Mouse (Mus musculus) heart, embryonic 15.5 days (tissue): ENCODE results near the gene Il11ra1. TPM values are rescaled to one million over a fixed set of nuclear protein-coding genes. Genes with fewer than 3 reads are reported as not detected.
"Not testable (repeated sequence)": the region's sequence is repeated elsewhere in the genome, so short reads cannot be mapped to it uniquely, and the experiment has no call there.

ENCODE experiments used
- ATAC-seq: fragments of 200-750 bp; cut with Nextera tagmentation; replicated peaks from 2 replicates; pipeline ENCODE4 v1.8.0; 2017; ENCODE audit warnings: low read depth, moderate TSS enrichment; ENCODE audit not compliant: insufficient number of reproducible peaks, insufficient read depth, low FRiP score
- H3K27ac ChIP-seq: fragments of 300-500 bp; sonication (generic); 2 replicates; pipeline ENCODE4 v1.5.1; 2015; ENCODE audit warnings: mild to moderate bottlenecking, inconsistent platforms
- H3K27me3 ChIP-seq: fragments of 300-500 bp; sonication (generic); 2 replicates; pipeline ENCODE4 v1.6.1; 2015; ENCODE audit warnings: inconsistent platforms
- H3K36me3 ChIP-seq: fragments of 300-500 bp; sonication (generic); 2 replicates; pipeline ENCODE4 v1.6.1; 2015; ENCODE audit warnings: mild to moderate bottlenecking, inconsistent platforms
- H3K4me1 ChIP-seq: fragments of 300-500 bp; sonication (generic); replicated peaks from 2 replicates; pipeline ENCODE4 v1.6.1; 2015; ENCODE audit warnings: inconsistent platforms
- H3K4me2 ChIP-seq: fragments of 300-500 bp; sonication (generic); 2 replicates; pipeline ENCODE4 v1.6.1; 2015; ENCODE audit warnings: inconsistent platforms, mild to moderate bottlenecking, moderate library complexity
- H3K4me3 ChIP-seq: fragments of 300-500 bp; sonication (generic); 2 replicates; pipeline ENCODE4 v1.5.1; 2015; ENCODE audit warnings: mild to moderate bottlenecking, inconsistent platforms
- H3K9ac ChIP-seq: fragments of 300-500 bp; sonication (generic); 2 replicates; pipeline ENCODE4 v1.6.1; 2015; ENCODE audit warnings: mild to moderate bottlenecking, inconsistent platforms
- H3K9me3 ChIP-seq: fragments of 300-500 bp; sonication (generic); replicated peaks from 2 replicates; pipeline ENCODE4 v1.6.1; 2016; ENCODE audit warnings: inconsistent platforms
- WGBS: fragments of 180-500 bp; shearing (Covaris S2); methylation state at CpG from one replicate; pipeline ENCODE4 v1.1.7; 2015; ENCODE audit warnings: mixed read lengths; 5-methylcytosine and 5-hydroxymethylcytosine counted together
- polyA plus RNA-seq: library from polyadenylated mRNA; unstranded; fragments of >200 nt; fragmentation: Nextera tagmentation; extraction: Ambion mirVana; gene quantifications from 2 replicates; pipeline ENCODE4 v1.2.1, GENCODE M21; 2015

The Il11ra1 gene
- polyA plus RNA-seq, 1 experiment from 2014 or later: 130 TPM

GRCm38 (mm10) chr4:41763176-41763575 lies 63.4 kb downstream of the Il11ra1 start:
- peaks cover 41% of the 10 kb centered on the region for H3K4me1 ChIP-seq
- not testable (repeated sequence) for H3K9ac ChIP-seq, ATAC-seq, H3K27me3 ChIP-seq, H3K9me3 ChIP-seq, H3K36me3 ChIP-seq, H3K4me3 ChIP-seq, H3K4me2 ChIP-seq
- peak overlapping the region; percentile 95; the same call in 1 of the 2 replicates for H3K27ac ChIP-seq
- 74% methylated on average over 4 of the region's 6 CpGs for WGBS

GRCm38 (mm10) chr4:41767301-41767700 lies 67.5 kb downstream of the Il11ra1 start:
- 75% methylated on average over 10 of the region's 10 CpGs for WGBS
- H3K4me3 ChIP-seq, H3K36me3 ChIP-seq, H3K27me3 ChIP-seq, ATAC-seq, H3K4me2 ChIP-seq, H3K9me3 ChIP-seq, H3K9ac ChIP-seq, H3K27ac ChIP-seq, H3K4me1 ChIP-seq: not testable (repeated sequence)

- H3K9ac ChIP-seq, H3K36me3 ChIP-seq: not testable (repeated sequence)
- 6% methylated on average over 9 of the region's 16 CpGs for WGBS
Observed at GRCm38 (mm10) chr4:41772946-41773345, 73.2 kb downstream of the Il11ra1 start.

GRCm38 (mm10) chr4:41773502-41773901 lies 73.7 kb downstream of the Il11ra1 start:
- not testable (repeated sequence) for H3K9ac ChIP-seq, ATAC-seq, H3K9me3 ChIP-seq, H3K36me3 ChIP-seq, H3K27me3 ChIP-seq, H3K4me1 ChIP-seq
- under 1% methylated on average over 20 of the region's 25 CpGs for WGBS
- Histone ChIP-seq H3K27ac (peak overlapping the region; percentile 67; the same call in 1 of the 2 replicates), H3K4me3 (peak overlapping the region; percentile 52), H3K4me2 (peak overlapping the region; percentile 62)

More at GRCm38 (mm10) chr4:41772946-41773345, 73.2 kb downstream of the Il11ra1 start:
- not testable (repeated sequence) for ATAC-seq, H3K4me1 ChIP-seq, H3K9me3 ChIP-seq, H3K27me3 ChIP-seq
- peak overlapping the region; percentile 42; the same call in 1 of the 2 replicates for H3K27ac ChIP-seq
- H3K4me3 ChIP-seq: peak overlapping the region; percentile 40
- peak overlapping the region; percentile 56 for H3K4me2 ChIP-seq

GRCm38 (mm10) chr4:41774002-41774401 lies 74.2 kb downstream of the Il11ra1 start, which contains the start of gene Ccl27a:
Gene Ccl27a (minus strand): TSS chr4:41774247.
- Histone ChIP-seq H3K4me2 (peak within 1 kb of the TSS; percentile 62), H3K4me3 (peak within 1 kb of the TSS; percentile 52), H3K27ac (peak within 1 kb of the TSS; percentile 69)
- not testable (repeated sequence) for H3K27me3 ChIP-seq, H3K4me1 ChIP-seq, H3K9ac ChIP-seq, H3K9me3 ChIP-seq, H3K36me3 ChIP-seq, ATAC-seq
- 4% methylated on average over 12 of the region's 14 CpGs for WGBS

- not testable (repeated sequence) for H3K36me3 ChIP-seq, H3K4me1 ChIP-seq, ATAC-seq, H3K27me3 ChIP-seq, H3K9ac ChIP-seq, H3K9me3 ChIP-seq
- peak overlapping the region; percentile 52 for H3K4me3 ChIP-seq
- H3K27ac ChIP-seq: peak overlapping the region; percentile 69
- peak overlapping the region; percentile 62 for H3K4me2 ChIP-seq
- WGBS: 72% methylated on average over 3 of the region's 3 CpGs
Observed at GRCm38 (mm10) chr4:41774506-41774905, 74.7 kb downstream of the Il11ra1 start.

GRCm38 (mm10) chr4:41775840-41776239 lies 76.1 kb downstream of the Il11ra1 start:
- not testable (repeated sequence) for H3K9me3 ChIP-seq, H3K36me3 ChIP-seq, ATAC-seq

GRCm38 (mm10) chr4:41781271-41781670 lies 81.5 kb downstream of the Il11ra1 start:
- not testable (repeated sequence) for H3K9ac ChIP-seq, H3K4me3 ChIP-seq, H3K27ac ChIP-seq, H3K4me1 ChIP-seq, H3K27me3 ChIP-seq, H3K36me3 ChIP-seq, H3K9me3 ChIP-seq, ATAC-seq
- H3K4me2 ChIP-seq: peak overlapping the region; percentile 53
- 18% methylated on average over 9 of the region's 9 CpGs for WGBS

More at GRCm38 (mm10) chr4:41775840-41776239, 76.1 kb downstream of the Il11ra1 start:
- WGBS: 90% methylated on average over 1 of the region's 1 CpGs
- H3K4me1 ChIP-seq, H3K9ac ChIP-seq, H3K27me3 ChIP-seq, H3K27ac ChIP-seq, H3K4me3 ChIP-seq, H3K4me2 ChIP-seq: not testable (repeated sequence)

- H3K9ac ChIP-seq, H3K9me3 ChIP-seq, H3K27ac ChIP-seq, H3K27me3 ChIP-seq, ATAC-seq, H3K4me1 ChIP-seq, H3K36me3 ChIP-seq: not testable (repeated sequence)
- peak overlapping the region; percentile 22; the same call in 1 of the 2 replicates for H3K4me3 ChIP-seq
- WGBS: 11% methylated on average over 14 of the region's 21 CpGs
- peak overlapping the region; percentile 53 for H3K4me2 ChIP-seq
Observed at GRCm38 (mm10) chr4:41781748-41782485, 82.1 kb downstream of the Il11ra1 start.

- 58% methylated on average over 4 of the region's 4 CpGs for WGBS
- not testable (repeated sequence) for H3K4me2 ChIP-seq, H3K9me3 ChIP-seq, H3K4me3 ChIP-seq, H3K36me3 ChIP-seq, ATAC-seq, H3K27me3 ChIP-seq, H3K9ac ChIP-seq, H3K4me1 ChIP-seq, H3K27ac ChIP-seq
Observed at GRCm38 (mm10) chr4:41782711-41783110, 82.9 kb downstream of the Il11ra1 start.

GRCm38 (mm10) chr4:41783197-41783596 lies 83.4 kb downstream of the Il11ra1 start:
- not testable (repeated sequence) for H3K27me3 ChIP-seq, H3K27ac ChIP-seq, H3K9me3 ChIP-seq, H3K4me1 ChIP-seq, ATAC-seq, H3K9ac ChIP-seq, H3K4me3 ChIP-seq, H3K36me3 ChIP-seq, H3K4me2 ChIP-seq
- 58% methylated on average over 3 of the region's 3 CpGs for WGBS
